Mouse (Mus musculus) spleen, postnatal 10 days (tissue): Measurements from ENCODE around the gene Trarg1.
A peak's percentile ranks its signal among the peaks of the same experiment; 100 is the strongest.

ENCODE experiments used
- DNase-seq, 2 experiments: peaks; one replicate each; pipeline ENCODE4 v3.0.0; 2021 to 2022; ENCODE audit warnings: low spot score in 2 of 2

Gene Trarg1

GRCm38 (mm10) chr11:76674199-76674598, 5.4 kb upstream of the Trarg1 start:
- no peak for DNase-seq

- no peak for DNase-seq
Measured at GRCm38 (mm10) chr11:76674704-76675103, 4.9 kb upstream of the Trarg1 start.

GRCm38 (mm10) chr11:76685604-76686003, 6.0 kb downstream of the Trarg1 start:
- no peak for DNase-seq

GRCm38 (mm10) chr11:76692096-76692495, 12.5 kb downstream of the Trarg1 start:
- no peak for DNase-seq

GRCm38 (mm10) chr11:76695810-76696209, 16.2 kb downstream of the Trarg1 start:
- DNase-seq, result no peak

GRCm38 (mm10) chr11:76699626-76700025, 20.0 kb downstream of the Trarg1 start:
- no peak for DNase-seq

- DNase-seq, result no peak
Measured at GRCm38 (mm10) chr11:76707656-76708055, 28.0 kb downstream of the Trarg1 start.

GRCm38 (mm10) chr11:76708066-76708465, 28.5 kb downstream of the Trarg1 start:
- no peak for DNase-seq

GRCm38 (mm10) chr11:76708881-76709280, 29.3 kb downstream of the Trarg1 start:
- no peak for DNase-seq

- no peak for DNase-seq
Measured at GRCm38 (mm10) chr11:76709625-76710452, 30.2 kb downstream of the Trarg1 start.

- no peak for DNase-seq
Measured at GRCm38 (mm10) chr11:76717000-76717399, 37.4 kb downstream of the Trarg1 start.

GRCm38 (mm10) chr11:76723911-76724310, 44.3 kb downstream of the Trarg1 start:
- no peak for DNase-seq

- no peak for DNase-seq
Measured at GRCm38 (mm10) chr11:76728093-76728492, 48.5 kb downstream of the Trarg1 start.

- DNase-seq, result no peak
Measured at GRCm38 (mm10) chr11:76730650-76731049, 51.0 kb downstream of the Trarg1 start.

GRCm38 (mm10) chr11:76734560-76734959, 55.0 kb downstream of the Trarg1 start:
- no peak for DNase-seq

- DNase-seq, result no peak
Measured at GRCm38 (mm10) chr11:76735753-76736324, 56.2 kb downstream of the Trarg1 start.

- peak in 1 of 2 experiments; percentile 51 for DNase-seq
Measured at GRCm38 (mm10) chr11:76739125-76739524, 59.5 kb downstream of the Trarg1 start.

- no peak for DNase-seq
Measured at GRCm38 (mm10) chr11:76742511-76742910, 62.9 kb downstream of the Trarg1 start.

GRCm38 (mm10) chr11:76744550-76744949, 64.9 kb downstream of the Trarg1 start:
- DNase-seq, result no peak

GRCm38 (mm10) chr11:76745921-76746320, 66.3 kb downstream of the Trarg1 start:
- DNase-seq, result no peak
